Mouse (Mus musculus) frontal cortex, postnatal 10 days (tissue): Measurements from ENCODE around the gene Rnd2.
"Not testable (repeated sequence)": the region's sequence is repeated elsewhere in the genome, so short reads cannot be mapped to it uniquely, and the experiment has no call there.

Experiments used
- DNase-seq, 2 experiments: peaks; one replicate each; pipeline ENCODE4 v3.0.0; 2022; ENCODE audit warnings: low spot score in 2 of 2, mixed read lengths in 1 of 2

Rnd2 gene

GRCm38 (mm10) chr11:101468731-101469130 lies 3.9 kb downstream of the Rnd2 start:
- no peak for DNase-seq

DNA sequence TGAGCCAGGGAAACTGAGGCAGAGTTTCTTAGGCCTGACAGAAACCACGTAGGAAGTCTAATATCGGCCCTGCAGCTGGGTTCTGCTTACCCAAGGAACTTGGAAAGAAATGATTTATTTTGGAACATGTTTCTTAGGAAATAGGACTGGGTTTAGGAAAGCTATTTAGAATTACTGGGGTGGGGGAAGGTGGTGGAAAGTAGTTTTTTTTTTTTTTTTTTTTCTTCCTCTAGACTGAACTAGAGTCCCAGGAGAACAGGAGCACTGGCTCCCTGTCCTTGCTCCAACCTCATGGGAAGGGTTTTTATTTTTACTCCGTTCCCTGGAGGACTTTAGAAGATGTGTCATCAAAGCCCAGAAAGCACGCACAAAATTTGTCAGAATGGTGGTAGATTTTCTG lies 4.4 kb downstream of the Rnd2 start:
- no peak for DNase-seq

GRCm38 (mm10) chr11:101470206-101470605 lies 5.4 kb downstream of the Rnd2 start:
- DNase-seq = no peak

DNA sequence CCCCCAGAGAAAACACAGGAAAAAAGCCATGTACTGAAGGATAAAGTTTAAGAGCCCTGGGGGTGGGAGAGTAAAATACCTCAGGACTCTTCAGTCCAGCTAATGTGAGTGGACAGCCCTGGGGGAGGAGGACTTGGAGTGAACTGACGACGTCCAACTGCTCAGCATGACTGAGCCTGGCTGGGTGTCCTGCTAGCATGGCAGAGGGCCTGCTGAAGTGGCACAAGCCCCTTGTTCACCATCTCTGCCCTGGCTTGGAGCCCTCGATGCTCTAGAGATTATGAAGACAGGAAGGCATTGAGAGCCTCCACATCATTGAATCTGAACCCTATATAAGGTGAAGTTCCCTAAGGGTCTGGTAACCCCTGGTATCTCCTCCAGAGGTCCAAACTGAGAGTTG lies 7.1 kb downstream of the Rnd2 start:
- no peak for DNase-seq

- DNase-seq = peak in 1 of 2 experiments; percentile 55
These were observed 7.5 kb downstream of the Rnd2 start for GRCm38 (mm10) chr11:101472336-101472735.

GRCm38 (mm10) chr11:101473686-101474085 lies 8.9 kb downstream of the Rnd2 start:
- not testable (repeated sequence) for DNase-seq

- no peak for DNase-seq
These were observed 9.5 kb downstream of the Rnd2 start for GRCm38 (mm10) chr11:101474298-101474697.

DNA sequence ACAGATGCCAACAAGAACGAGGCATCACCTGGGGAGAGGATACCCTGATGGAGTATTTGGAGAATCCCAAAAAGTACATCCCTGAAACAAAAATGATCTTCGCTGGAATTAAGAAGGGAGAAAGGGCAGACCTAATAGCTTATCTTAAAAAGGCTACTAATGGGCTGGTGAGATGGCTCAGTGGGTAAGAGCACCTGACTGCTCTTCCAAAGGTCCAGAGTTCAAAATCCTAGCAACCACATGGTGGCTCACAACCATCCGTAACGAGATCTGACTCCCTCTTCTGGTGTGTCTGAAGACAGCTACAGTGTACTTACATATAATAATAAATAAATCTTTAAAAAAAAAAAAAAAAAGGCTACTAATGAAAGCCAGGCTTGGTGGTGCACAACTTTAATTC lies 11.6 kb downstream of the Rnd2 start:
- DNase-seq = not testable (repeated sequence)

- no peak for DNase-seq
These were observed 12.4 kb downstream of the Rnd2 start for GRCm38 (mm10) chr11:101477194-101477551.

DNA sequence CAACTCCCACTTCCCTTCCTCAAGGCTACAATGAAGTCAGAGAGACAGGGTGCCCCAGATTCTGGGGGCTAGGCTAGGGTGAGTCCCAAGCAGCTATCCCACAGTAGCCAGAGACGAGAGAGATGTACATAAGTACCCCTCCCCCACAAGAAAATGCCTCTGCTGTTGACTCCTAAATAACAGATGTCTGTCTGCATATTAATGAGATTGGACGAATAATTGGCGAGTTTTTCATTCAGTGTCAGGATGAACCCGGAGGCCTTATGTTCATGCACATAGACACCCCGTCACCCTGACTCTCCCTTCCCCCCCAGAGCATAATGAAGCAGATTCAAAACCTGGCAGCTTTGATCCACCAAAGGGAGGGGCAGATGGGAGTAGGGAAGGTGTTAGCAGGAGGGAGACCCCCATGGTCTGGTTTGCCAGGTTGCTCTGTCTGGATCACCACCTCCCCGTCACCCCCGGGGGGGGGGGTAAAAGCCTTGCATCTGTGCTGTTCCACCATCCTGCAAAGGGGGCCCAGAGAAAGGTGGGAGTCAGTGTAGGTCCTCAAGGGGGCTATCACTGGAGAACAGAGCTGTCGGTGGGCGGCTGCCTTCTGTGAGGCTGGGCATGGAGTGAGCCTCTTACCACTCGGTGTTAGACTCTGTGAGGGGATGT lies 12.9 kb downstream of the Rnd2 start:
- DNase-seq = no peak

- DNase-seq = no peak
These were observed 14.4 kb downstream of the Rnd2 start for GRCm38 (mm10) chr11:101479171-101479635.

- no peak for DNase-seq
These were observed 16.1 kb downstream of the Rnd2 start for GRCm38 (mm10) chr11:101480912-101481311.

DNA sequence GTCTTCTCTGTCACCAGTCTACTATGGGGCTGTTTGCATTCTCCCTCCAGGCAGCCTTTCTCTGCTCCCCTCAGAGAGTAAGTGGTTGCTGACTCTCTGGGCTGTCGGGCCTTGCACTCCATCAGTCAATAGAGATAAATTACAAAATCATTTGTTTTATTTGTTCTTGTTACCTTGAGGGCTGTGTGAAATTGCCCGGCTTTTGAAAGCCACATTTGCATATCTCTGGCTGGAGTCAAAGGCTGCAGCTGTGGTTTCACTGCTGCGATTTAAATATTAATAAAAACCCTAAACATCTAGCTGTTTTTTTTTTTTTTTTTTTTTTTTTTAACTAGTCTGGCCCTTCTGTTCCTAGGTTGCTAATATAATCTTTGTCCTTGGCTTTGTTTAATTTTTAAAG lies 19.0 kb downstream of the Rnd2 start:
- DNase-seq = no peak

- DNase-seq = no peak
These were observed 19.4 kb downstream of the Rnd2 start for GRCm38 (mm10) chr11:101484245-101484644.

DNA sequence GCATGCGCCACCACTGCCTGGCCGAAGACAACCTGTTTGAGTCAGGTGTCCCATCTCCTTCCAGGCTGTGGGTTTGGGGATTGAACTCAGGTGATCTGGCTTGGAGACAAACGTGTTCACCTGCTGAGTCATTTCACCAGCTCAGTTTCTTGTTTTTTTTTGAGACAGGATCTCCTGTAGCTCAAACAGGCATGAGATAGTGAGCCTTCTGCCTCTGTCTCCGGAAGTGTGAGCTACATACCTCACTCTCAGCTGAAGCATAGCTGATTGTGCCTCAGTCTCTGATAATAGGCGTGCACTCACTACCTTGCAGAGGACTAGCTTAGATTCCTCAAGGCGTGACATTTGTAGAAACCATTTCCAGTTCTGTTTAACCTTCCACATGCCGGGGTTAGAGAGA lies 20.0 kb downstream of the Rnd2 start:
- no peak for DNase-seq

GRCm38 (mm10) chr11:101485509-101486028 lies 20.8 kb downstream of the Rnd2 start:
- DNase-seq = no peak

DNA sequence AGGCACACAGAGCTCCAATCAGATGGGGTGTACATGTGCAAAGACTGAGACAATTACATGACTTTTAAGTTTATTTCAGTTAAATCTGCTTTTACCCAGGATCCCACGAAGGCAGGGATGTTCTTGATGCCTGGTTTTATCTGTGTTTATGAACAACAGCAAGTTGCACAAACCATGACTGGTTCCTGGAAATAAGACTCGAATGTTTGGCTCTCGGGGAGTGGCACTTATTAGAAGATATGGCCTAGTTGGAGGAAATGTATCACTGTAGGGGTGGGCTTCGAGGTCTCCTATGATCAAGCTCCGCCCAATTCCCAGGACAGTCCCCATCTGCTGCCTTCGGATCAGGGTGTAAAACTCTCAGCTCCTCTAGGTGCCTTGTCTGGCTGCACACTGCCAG lies 21.3 kb downstream of the Rnd2 start:
- no peak for DNase-seq

- DNase-seq = peak in 1 of 2 experiments; percentile 20
These were observed 41.5 kb downstream of the Rnd2 start for GRCm38 (mm10) chr11:101506269-101506780.

GRCm38 (mm10) chr11:101507090-101507489 lies 42.3 kb downstream of the Rnd2 start:
- no peak for DNase-seq

GRCm38 (mm10) chr11:101518937-101519336 lies 54.1 kb downstream of the Rnd2 start:
- no peak for DNase-seq

DNA sequence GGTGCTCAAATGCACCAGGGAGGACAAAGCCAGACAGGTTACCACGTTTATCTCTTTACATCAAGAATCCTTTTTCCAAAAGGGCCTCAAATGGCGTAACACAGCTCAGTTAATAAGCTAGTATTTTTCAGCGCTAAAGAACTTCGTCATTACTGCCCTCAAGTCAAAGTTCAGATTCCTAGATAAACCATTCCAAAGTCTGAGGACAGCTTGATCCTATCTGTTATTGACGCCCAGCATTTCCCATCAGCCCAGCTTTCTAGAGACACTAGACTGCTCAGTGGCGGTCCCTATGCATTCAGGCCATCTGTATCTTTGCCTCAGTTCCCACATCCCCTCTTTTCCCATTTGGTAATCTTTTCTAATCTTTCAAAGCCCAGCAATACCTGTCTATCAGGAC lies 54.6 kb downstream of the Rnd2 start:
- no peak for DNase-seq
